Mouse (Mus musculus) heart, adult 18-20 months (tissue): ENCODE results near the gene Fahd2a. TPM values are rescaled to one million over a fixed set of nuclear protein-coding genes. Genes with fewer than 3 reads are reported as not detected.

Experiments used
- DNase-seq, 2 experiments: peaks; one replicate each; pipeline ENCODE4 v3.0.0; 2021 to 2022; ENCODE audit warnings: mixed read lengths in 1 of 2
- total RNA-seq, 2 experiments: library from RNA; stranded (reverse); gene quantifications; 2 replicates each; pipeline ENCODE4 v1.2.3; 2021

Fahd2a gene
- total RNA-seq, 2 experiments from 2014 or later, result 48.1 to 52.5 TPM

- DNase-seq, result no peak
These were observed 10.7 kb downstream of the Fahd2a start for GRCm38 (mm10) chr2:127433487-127434295.

GRCm38 (mm10) chr2:127430238-127430637, 14.1 kb downstream of the Fahd2a start:
- peak; percentile 33 to 69 for DNase-seq

DNA sequence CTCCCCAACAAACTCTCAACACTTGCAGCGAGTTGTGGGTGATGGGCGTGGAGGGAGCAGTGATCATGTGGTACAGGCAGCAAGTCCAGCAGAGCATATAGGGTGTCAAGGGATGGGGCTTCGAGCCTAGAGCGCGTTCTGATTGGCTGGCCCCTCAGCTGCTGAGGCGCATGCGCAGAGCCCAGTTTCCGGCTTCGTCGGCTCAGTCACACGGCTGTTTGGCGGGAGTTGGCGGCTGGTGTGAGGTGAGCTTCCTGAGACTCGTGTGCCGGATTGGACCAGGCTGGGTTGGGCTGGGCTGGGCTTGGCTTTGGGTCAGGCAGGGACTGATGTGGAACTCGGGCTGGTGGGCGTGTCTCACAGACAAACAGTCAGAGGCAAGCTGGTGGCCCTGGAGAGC, 19.4 kb downstream of the Fahd2a start, which contains the start of gene Gpat2:
TSS of gene Gpat2 (plus strand) at position 223 of the 400 bp plus-strand sequence.
- DNase-seq, result no peak

DNA sequence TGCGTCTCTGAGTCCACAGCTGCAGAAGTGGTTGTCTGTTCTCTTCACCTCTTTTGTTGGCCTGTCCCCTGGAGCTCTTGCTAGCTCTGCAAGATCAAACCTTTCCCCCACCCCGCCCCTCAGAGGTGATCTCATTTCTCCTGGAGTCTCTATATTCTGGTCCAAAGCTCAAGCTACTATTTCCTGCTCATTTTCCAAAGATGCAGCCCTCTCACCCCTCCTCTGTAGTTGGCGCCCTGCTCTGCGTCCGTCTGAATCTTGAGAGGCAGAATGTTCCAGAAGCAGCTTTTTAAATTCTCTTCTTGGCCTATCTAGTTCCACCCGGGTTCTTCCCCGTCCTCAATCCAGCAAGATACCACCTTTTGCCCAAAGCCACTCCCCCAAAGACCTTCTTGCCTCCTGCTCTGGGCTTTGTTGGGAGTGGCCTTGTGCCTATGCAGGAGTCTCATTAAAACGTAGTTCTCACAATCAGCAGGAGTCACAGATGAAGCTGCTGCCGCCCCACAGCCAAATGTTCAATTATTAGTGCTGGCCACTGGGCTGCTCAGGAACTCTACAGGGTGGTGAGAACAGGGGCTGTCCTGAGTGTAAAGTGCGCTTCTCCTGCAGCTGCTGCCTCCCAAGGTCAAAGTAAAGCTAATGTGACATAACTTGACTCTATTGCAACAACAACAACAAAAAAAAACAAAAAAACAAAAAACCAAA, 25.9 kb downstream of the Fahd2a start:
- no peak for DNase-seq

GRCm38 (mm10) chr2:127416706-127417105, 27.7 kb downstream of the Fahd2a start:
- no peak for DNase-seq

GRCm38 (mm10) chr2:127415806-127416205, 28.6 kb downstream of the Fahd2a start:
- DNase-seq, result peak in 1 of 2 experiments; percentile 18

DNA sequence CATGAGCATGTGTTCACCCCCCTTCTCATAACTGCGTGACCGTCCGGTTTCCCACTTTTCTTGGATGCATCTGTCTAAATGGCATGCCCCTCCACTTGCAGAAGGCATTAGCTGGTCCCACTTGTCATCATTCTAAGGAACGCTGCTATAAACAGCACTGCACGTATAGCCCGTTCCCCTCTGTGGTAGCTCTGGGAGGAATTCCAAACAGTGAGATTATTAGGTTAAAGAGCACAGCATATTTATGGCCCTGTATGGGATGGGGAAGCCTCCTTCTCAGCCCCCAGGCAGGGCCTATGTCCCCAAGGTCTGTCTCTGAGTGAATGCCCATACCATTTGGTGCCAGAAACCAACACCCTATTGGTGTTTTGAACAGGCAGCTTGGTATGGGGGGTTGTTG, 33.2 kb downstream of the Fahd2a start:
- no peak for DNase-seq

- DNase-seq, result no peak
These were observed 45.6 kb downstream of the Fahd2a start for GRCm38 (mm10) chr2:127398738-127399137.

DNA sequence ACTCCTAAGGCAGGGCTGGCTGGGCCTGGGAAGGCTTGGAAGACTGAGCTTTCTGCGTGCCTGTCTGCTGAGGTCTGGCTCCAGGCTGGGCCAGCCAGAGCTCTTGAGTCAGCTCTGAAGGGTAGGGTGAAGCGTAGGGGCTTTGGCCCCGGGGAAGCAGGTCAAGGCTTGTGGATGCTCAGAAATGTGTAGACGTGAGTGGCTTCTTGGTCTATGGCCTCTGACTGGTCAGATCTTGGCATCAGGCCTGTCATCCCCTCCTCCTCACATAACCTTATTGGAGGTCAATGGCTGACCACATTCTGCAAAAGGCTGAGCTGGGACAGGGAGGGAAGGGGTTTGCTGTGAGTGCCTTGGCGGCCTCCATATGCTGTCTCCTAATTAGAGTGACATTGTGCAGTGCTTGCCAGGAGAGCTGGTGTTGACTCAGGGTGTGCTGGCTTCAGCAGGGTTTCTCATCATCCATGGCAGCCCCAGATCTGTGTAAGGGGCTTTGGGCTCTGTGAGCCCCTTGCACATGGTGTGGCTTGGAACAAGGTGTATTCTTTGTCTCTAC, 49.7 kb downstream of the Fahd2a start:
- DNase-seq, result no peak

DNA sequence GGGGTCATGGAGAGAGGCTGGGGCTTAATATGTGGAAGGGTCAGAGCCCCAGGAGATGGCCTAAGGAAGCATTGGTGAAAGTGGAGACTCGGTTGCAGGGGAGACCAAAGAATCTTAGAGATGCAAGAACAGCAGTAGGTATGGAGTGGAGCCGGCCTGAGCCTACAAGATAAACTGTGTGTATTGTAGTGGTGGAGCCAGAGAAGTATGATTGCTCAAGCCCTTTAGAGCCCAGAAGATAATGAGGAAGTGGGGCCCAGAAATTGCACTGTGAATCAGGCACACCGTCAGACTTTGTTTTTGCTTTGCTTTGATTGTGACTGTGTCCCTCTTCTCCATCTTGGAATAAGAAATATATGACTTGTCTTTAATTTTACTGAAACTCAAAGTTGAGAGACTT, 53.0 kb downstream of the Fahd2a start:
- DNase-seq, result no peak

DNA sequence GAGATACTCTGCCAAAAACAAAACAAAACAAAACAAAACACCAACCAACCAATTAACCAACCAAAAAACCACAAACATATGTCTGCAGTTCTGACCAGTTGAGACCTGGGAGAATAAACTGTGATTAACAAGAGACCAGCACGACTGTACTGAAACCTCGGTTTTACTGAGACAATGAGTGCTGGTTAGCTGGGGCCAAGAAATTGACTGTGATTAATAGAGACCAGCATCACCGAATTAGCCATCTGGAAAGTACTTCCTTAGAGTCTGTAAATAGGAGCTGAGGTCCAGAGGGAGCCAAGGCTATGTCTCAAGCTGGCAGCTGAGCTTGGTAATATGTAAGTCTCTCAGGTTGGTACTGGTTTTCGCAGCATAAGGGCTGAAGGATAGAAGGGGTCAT, 53.5 kb downstream of the Fahd2a start:
- no peak for DNase-seq

GRCm38 (mm10) chr2:127390352-127390751, 54.0 kb downstream of the Fahd2a start:
- no peak for DNase-seq

DNA sequence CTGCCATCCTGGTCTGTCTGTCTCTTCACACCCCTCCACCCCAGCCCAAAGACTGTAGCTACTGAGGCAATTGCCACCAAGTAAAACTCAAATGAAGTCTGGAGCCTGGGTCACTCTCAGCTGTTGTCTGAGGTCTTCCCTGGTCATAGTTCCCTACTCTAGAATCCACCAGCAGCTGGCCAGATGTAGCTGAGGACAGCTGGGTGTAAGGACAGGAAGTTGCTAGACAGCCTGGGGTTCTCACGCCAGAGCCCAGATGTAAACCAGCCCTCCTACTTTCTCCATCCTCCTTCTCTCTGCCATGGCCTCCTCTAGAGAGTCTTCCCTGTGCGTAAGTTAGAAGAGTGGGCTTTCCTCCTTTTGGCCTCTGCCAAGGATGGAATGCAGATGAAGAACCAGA, 56.8 kb downstream of the Fahd2a start:
- DNase-seq, result peak; percentile 27 to 63

Other genes with a start within 250 kb of the Fahd2a start
- gene 1810024B03Rik, start 236.3 kb downstream of the Fahd2a start, total RNA-seq, result under 1 TPM; 0.23 to 0.32 TPM
- 10 to 100 TPM; 65.2 to 66.4 TPM for gene Snrnp200, start 236.2 kb downstream of the Fahd2a start, total RNA-seq
- gene Ciao1, start 196.7 kb downstream of the Fahd2a start, total RNA-seq, result 10 to 100 TPM; 56.2 to 68.7 TPM
- 10 to 100 TPM; 26.4 to 28.8 TPM for gene Tmem127, start 196.7 kb downstream of the Fahd2a start, total RNA-seq
- gene Stard7, start 174.3 kb downstream of the Fahd2a start, total RNA-seq, result 100 to 1,000 TPM; 157 to 176 TPM
- 1 to 10 TPM in 1 of 2 experiments, under 1 TPM in 1; 0.57 to 2.0 TPM for gene Dusp2, start 108.4 kb downstream of the Fahd2a start, total RNA-seq
- gene Astl, start 105.9 kb downstream of the Fahd2a start, total RNA-seq, result not detected
- gene Adra2b, start 81.4 kb downstream of the Fahd2a start, total RNA-seq, result under 1 TPM; 0.72 to 0.77 TPM
- gene Gpat2, start 19.4 kb downstream of the Fahd2a start, total RNA-seq, result not detected
- gene Kcnip3, start 77.5 kb upstream of the Fahd2a start, total RNA-seq, result 1 to 10 TPM; 1.5 to 1.8 TPM
- under 1 TPM; 0.12 to 0.21 TPM for gene Prom2, start 96.9 kb upstream of the Fahd2a start, total RNA-seq
- 1 to 10 TPM; 1.8 to 2.2 TPM for gene Zfp661, start 142.5 kb upstream of the Fahd2a start, total RNA-seq
- gene Mrps5, start 142.7 kb upstream of the Fahd2a start, total RNA-seq, result 10 to 100 TPM; 78.3 to 93.4 TPM
- 10 to 100 TPM; 15.6 to 19.0 TPM for gene Mal, start 212.1 kb upstream of the Fahd2a start, total RNA-seq